Mouse (Mus musculus) liver, postnatal 0 days (tissue): ENCODE results near the gene Bcr. TPM values are rescaled to one million over a fixed set of nuclear protein-coding genes. Genes with fewer than 3 reads are reported as not detected.

Source experiments
- ATAC-seq: fragments of 200-750 bp; cut with Nextera tagmentation; 2 replicates; pipeline ENCODE4 v1.8.0; 2017; ENCODE audit warnings: mild to moderate bottlenecking, moderate library complexity
- DNase-seq: peaks from one replicate; pipeline ENCODE4 v3.0.0-alpha.2; 2016
- H3K27ac ChIP-seq: fragments of 300-500 bp; sonication (generic); 2 replicates; pipeline ENCODE4 v1.5.1; 2014; ENCODE audit warnings: antibody characterized with exemption, moderate library complexity, mild to moderate bottlenecking, low read depth
- H3K27me3 ChIP-seq: fragments of 300-500 bp; sonication (generic); 2 replicates; pipeline ENCODE4 v1.6.1; 2014; ENCODE audit warnings: low read length, control low read depth, mixed read lengths; ENCODE audit not compliant: insufficient read depth
- H3K36me3 ChIP-seq: fragments of 300-500 bp; sonication (generic); replicated peaks from 2 replicates; pipeline ENCODE4 v1.6.1; 2014; ENCODE audit warnings: mild to moderate bottlenecking, control low read depth, low read length, moderate library complexity, mixed read lengths; ENCODE audit not compliant: insufficient read depth
- H3K4me1 ChIP-seq: fragments of 300-500 bp; sonication (generic); 2 replicates; pipeline ENCODE4 v1.6.1; 2014; ENCODE audit warnings: antibody characterized with exemption, mild to moderate bottlenecking, control low read depth; ENCODE audit not compliant: insufficient read depth
- H3K4me2 ChIP-seq: fragments of 300-500 bp; sonication (generic); 2 replicates; pipeline ENCODE4 v1.6.1; 2014; ENCODE audit warnings: low read depth, mild to moderate bottlenecking, low read length, moderate library complexity, mixed read lengths
- H3K4me3 ChIP-seq: fragments of 300-500 bp; sonication (generic); 2 replicates; pipeline ENCODE4 v1.5.1; 2014; ENCODE audit warnings: low read depth, low read length
- H3K9ac ChIP-seq: fragments of 300-500 bp; sonication (generic); replicated peaks from 2 replicates; pipeline ENCODE4 v1.6.1; 2014; ENCODE audit warnings: mild to moderate bottlenecking, moderate library complexity
- H3K9me3 ChIP-seq: fragments of 300-500 bp; sonication (generic); 2 replicates; pipeline ENCODE4 v1.6.1; 2016; ENCODE audit warnings: mild to moderate bottlenecking, control low read depth, low read length, mixed read lengths
- CTCF ChIP-seq: sonication (generic); IDR thresholded peaks from 2 replicates; pipeline ENCODE4 v1.5.1; 2016; ENCODE audit warnings: antibody characterized with exemption, low read depth
- EP300 ChIP-seq: IDR thresholded peaks from 2 replicates; pipeline ENCODE4 v1.6.1; 2016; ENCODE audit warnings: antibody characterized with exemption, low read depth, mild to moderate bottlenecking
- WGBS: fragments of 180-500 bp; shearing (Covaris S2); extraction: QIAGEN DNeasy Blood & Tissue Kit; methylation state at CpG from one replicate; pipeline ENCODE4 v1.1.7; 2014; ENCODE audit not compliant: insufficient replicate concordance; 5-methylcytosine and 5-hydroxymethylcytosine counted together
- polyA plus RNA-seq: library from polyadenylated mRNA; unstranded; fragments of >200 nt; fragmentation: Nextera tagmentation; extraction: Ambion mirVana; gene quantifications from 2 replicates; pipeline ENCODE4 v1.2.1, GENCODE M21; 2015

Gene Bcr
- polyA plus RNA-seq, 1 experiment from 2014 or later = 3.4 TPM

DNA sequence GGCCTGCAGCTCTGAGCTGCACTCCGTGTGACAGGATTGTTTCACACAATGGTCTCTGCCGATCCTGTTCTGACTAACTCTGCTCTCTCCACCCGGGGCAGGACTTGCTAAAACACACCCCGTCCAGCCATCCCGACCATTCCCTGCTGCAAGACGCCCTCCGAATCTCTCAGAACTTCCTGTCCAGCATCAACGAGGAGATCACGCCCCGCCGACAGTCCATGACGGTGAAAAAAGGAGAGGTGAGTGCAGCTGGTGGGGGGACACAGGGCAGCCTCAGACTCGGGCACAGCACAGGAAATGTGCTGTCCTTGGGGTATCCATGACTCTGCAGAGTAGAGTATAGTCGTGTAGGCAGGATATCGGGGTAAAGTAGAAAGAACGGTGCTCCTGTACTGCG lies 84.8 kb downstream of the Bcr start:
- Histone ChIP-seq H3K4me3 (no peak overlapping the region), H3K4me2 (no peak overlapping the region), H3K36me3 (peaks cover 26% of the 10 kb centered on the region), H3K4me1 (peaks cover 6% of the 10 kb centered on the region; the same call in 1 of the 2 replicates), H3K9ac (no peak overlapping the region), H3K27ac (no peak overlapping the region), H3K9me3 (no peaks in the 10 kb centered on the region), H3K27me3 (no peaks in the 10 kb centered on the region)
- WGBS = 60% methylated on average over 17 of the region's 17 CpGs
- ATAC-seq (no peak), DNase-seq (no peak)
- TF ChIP-seq EP300 (no peak), CTCF (no peak)

DNA sequence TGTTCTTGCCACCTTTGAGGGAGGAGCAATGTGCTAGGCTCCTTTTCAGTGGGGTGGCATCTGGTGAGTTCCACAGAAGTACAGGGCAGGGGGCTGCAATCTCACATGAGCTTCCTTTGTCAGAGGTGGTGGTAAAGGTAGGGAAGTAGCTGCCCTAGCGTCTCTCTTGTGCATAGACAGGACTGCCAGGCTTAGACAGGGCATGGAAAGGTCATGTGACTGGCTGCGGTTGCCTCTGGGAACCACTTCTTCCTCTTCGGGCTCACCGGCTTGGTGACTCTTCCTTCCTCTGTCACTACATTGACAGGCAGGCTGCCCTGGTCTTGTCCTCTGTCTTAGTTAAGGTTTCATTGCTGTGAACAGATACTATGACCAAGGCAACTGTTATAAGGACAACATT lies 85.6 kb downstream of the Bcr start:
- WGBS = 21% methylated on average over 4 of the region's 4 CpGs
- TF ChIP-seq EP300 (no peak), CTCF (peak; percentile 30)
- peak; percentile 71 for DNase-seq
- Histone ChIP-seq H3K4me3 (no peak overlapping the region), H3K4me1 (peaks cover 6% of the 10 kb centered on the region; the same call in 1 of the 2 replicates), H3K27ac (peak overlapping the region; percentile 18; the same call in 1 of the 2 replicates), H3K9ac (no peak overlapping the region), H3K27me3 (no peaks in the 10 kb centered on the region), H3K9me3 (no peaks in the 10 kb centered on the region), H3K4me2 (no peak overlapping the region), H3K36me3 (peaks cover 24% of the 10 kb centered on the region)
- peak; percentile 74 for ATAC-seq

DNA sequence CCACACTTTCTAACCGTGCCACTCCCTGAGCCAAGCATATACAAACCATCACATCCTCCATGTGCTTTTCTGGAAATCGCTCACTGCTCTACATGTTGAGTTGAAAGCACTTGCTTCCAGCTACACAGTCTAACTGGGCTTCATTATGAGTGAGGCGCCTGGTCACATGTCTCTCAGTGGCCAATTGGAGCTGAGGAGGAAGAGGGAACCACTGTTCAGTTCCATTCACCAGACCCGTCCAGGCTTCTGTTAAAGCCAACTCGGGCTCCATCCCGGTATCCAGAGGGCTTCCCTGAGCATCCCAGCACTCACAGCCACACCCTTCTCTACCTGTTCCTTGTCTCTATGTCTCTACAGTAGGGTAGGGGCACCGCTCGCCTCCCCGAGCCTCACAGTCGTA lies 86.2 kb downstream of the Bcr start:
- Histone ChIP-seq H3K9me3 (no peaks in the 10 kb centered on the region), H3K27me3 (no peaks in the 10 kb centered on the region), H3K9ac (no peak overlapping the region), H3K4me2 (no peak overlapping the region), H3K36me3 (peaks cover 23% of the 10 kb centered on the region), H3K27ac (peak overlapping the region; percentile 18; the same call in 1 of the 2 replicates), H3K4me3 (no peak overlapping the region), H3K4me1 (peaks cover 6% of the 10 kb centered on the region; the same call in 1 of the 2 replicates)
- peak; percentile 16; the same call in 1 of the 2 replicates for ATAC-seq
- TF ChIP-seq EP300 (no peak), CTCF (no peak)
- no peak for DNase-seq
- WGBS = 73% methylated on average over 10 of the region's 10 CpGs

DNA sequence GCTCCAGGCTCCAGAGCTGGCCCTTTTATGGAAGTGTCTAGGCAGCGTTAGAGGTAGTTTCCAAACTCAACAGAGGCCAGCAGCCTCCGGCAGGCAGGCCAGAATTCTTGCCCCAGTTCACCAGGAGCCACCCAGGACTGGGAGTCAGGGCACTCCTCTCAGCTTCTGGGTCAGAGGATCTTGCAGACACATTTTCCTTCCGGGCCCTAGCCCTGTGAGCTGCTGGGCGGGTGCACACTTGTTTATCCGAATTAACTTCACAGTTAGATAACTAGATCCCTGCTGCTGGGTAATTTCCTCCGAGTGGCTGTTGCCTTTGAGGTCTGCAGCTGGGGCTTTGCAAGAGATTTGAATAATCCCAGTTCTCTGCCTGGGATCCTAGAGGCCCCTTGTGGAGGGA lies 87.9 kb downstream of the Bcr start:
- Histone ChIP-seq H3K4me2 (no peak overlapping the region), H3K36me3 (peaks cover 24% of the 10 kb centered on the region), H3K4me3 (no peak overlapping the region), H3K27me3 (no peaks in the 10 kb centered on the region), H3K9me3 (no peaks in the 10 kb centered on the region), H3K4me1 (peaks cover 6% of the 10 kb centered on the region; the same call in 1 of the 2 replicates), H3K27ac (no peak overlapping the region), H3K9ac (no peak overlapping the region)
- 66% methylated on average over 6 of the region's 6 CpGs for WGBS
- no peak for DNase-seq
- no peak for ATAC-seq
- TF ChIP-seq EP300 = no peak
- TF ChIP-seq CTCF = no peak

DNA sequence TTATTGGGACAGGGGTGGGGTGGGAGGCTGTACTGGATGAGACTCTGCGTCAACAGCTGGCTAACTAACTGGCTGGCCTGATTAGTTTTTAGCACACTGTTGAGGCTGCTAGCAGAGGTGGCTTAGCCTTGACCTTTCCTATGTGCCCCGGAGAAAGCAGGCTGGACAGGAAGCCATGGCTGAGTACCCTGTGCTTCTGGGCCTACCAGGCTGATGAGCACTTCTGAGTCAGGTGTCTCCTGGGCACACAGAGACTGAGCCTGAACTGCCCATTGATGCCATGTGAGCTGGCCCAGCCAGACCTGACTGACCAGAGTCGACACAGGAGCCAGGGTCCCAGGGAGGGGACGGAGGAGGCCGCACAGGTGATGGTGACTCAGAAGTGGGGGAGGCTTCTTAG lies 90.0 kb downstream of the Bcr start:
- H3K4me2 ChIP-seq = no peak overlapping the region
- H3K9me3 ChIP-seq = no peaks in the 10 kb centered on the region
- H3K9ac ChIP-seq = no peak overlapping the region
- DNase-seq (no peak), ATAC-seq (no peak)
- H3K27me3 ChIP-seq = no peaks in the 10 kb centered on the region
- 70% methylated on average over 5 of the region's 5 CpGs for WGBS
- H3K27ac ChIP-seq = no peak overlapping the region
- H3K36me3 ChIP-seq = peaks cover 34% of the 10 kb centered on the region
- no peak for TF ChIP-seq CTCF
- TF ChIP-seq EP300 = no peak
- H3K4me1 ChIP-seq = peaks cover 6% of the 10 kb centered on the region; the same call in 1 of the 2 replicates
- H3K4me3 ChIP-seq = no peak overlapping the region

DNA sequence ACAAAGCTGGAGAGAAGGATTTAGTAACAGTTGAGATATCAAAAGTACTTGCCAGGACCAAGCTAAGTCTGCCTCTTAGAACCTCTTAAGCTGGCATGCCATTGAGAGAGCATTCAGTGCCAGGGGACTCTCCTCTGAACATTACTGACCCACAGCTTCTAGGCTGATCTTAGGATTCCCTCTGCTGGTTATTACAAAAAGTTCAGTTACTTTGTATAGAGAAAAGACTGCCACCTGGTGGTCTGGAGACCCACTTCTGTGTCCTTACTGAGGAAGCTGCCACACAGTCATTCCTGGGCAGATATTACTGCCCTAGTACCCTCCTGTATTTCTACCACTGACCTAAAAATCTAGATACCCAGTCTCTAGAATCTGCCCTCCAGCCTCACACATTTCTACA lies 90.9 kb downstream of the Bcr start:
- Histone ChIP-seq H3K4me1 (no peaks in the 10 kb centered on the region), H3K4me3 (no peak overlapping the region), H3K36me3 (peaks cover 38% of the 10 kb centered on the region), H3K27me3 (no peaks in the 10 kb centered on the region), H3K4me2 (no peak overlapping the region), H3K27ac (no peak overlapping the region), H3K9me3 (no peaks in the 10 kb centered on the region), H3K9ac (no peak overlapping the region)
- DNase-seq = peak; percentile 70
- TF ChIP-seq EP300 = no peak
- peak; percentile 91 for TF ChIP-seq CTCF
- peak; percentile 67 for ATAC-seq

DNA sequence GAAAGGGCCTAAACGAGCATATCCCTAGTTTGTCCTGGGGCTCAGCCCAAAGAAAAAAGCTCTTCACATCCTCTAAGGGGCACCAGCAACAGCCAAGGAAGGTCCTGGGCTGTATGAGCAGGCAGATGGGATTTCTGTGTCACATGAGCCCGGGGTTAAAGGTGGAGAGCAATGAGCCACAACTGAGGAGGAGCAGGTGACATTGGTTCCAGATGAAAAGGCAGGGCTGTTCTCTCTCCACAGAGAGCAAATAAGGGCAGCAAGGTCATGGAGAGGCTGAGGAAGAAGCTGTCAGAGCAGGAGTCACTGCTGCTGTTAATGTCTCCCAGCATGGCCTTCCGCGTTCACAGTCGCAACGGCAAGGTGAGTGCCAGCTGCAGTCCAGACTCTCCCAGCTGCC lies 96.4 kb downstream of the Bcr start:
- DNase-seq = no peak
- no peak for ATAC-seq

More for the DNA sequence above, 96.4 kb downstream of the Bcr start:
- TF ChIP-seq EP300 = no peak
- TF ChIP-seq CTCF = no peak
- no peak overlapping the region for H3K9ac ChIP-seq
- peaks cover 47% of the 10 kb centered on the region for H3K36me3 ChIP-seq
- no peak overlapping the region for H3K4me2 ChIP-seq
- H3K4me1 ChIP-seq = no peaks in the 10 kb centered on the region
- no peaks in the 10 kb centered on the region for H3K9me3 ChIP-seq
- H3K4me3 ChIP-seq = no peak overlapping the region
- H3K27ac ChIP-seq = no peak overlapping the region
- 77% methylated on average over 6 of the region's 6 CpGs for WGBS
- H3K27me3 ChIP-seq = no peaks in the 10 kb centered on the region
